Mouse (Mus musculus) bone marrow, adult 2 months (tissue): ENCODE measurements around the gene Pdlim1. TPM values are rescaled to one million over a fixed set of nuclear protein-coding genes. Genes with fewer than 3 reads are reported as not detected.

Experiments used
- H3K27ac ChIP-seq: fragments of 200-500 bp; 2 replicates; pipeline ENCODE4 v1.5.1; 2012; ENCODE audit warnings: low read depth, mild to moderate bottlenecking, control low read depth, inconsistent platforms, low read length; ENCODE audit not compliant: control insufficient read depth, poor library complexity, insufficient read depth
- H3K4me1 ChIP-seq: fragments of 200-500 bp; 2 replicates; pipeline ENCODE4 v1.6.1; 2011; ENCODE audit warnings: low read length; ENCODE audit not compliant: control insufficient read depth, insufficient read depth
- H3K4me3 ChIP-seq: fragments of 200-500 bp; replicated peaks from 2 replicates; pipeline ENCODE3; 2011; ENCODE audit warnings: mild to moderate bottlenecking, low read depth, low read length, control low read depth; ENCODE audit not compliant: control insufficient read depth
- CTCF ChIP-seq: fragments of 200-500 bp; IDR thresholded peaks from 2 replicates; pipeline ENCODE4 v1.5.1; 2011; ENCODE audit warnings: low read length, control low read depth; ENCODE audit not compliant: control insufficient read depth, insufficient read depth
- POLR2A ChIP-seq: fragments of 200-500 bp; IDR thresholded peaks from 2 replicates; pipeline ENCODE4 v1.6.1; 2011; ENCODE audit warnings: low read depth, mild to moderate bottlenecking, control low read depth, low read length, borderline replicate concordance; ENCODE audit not compliant: control insufficient read depth
- WGBS: fragments of 180-500 bp; shearing (Covaris S2); methylation state at CpG from one replicate; pipeline ENCODE4 v1.1.7; 2018; 5-methylcytosine and 5-hydroxymethylcytosine counted together
- polyA plus RNA-seq: library from polyadenylated mRNA; stranded (reverse); fragments of >200 nt; gene quantifications from 2 replicates; pipeline ENCODE4 v1.2.4, GENCODE M21; 2011; ENCODE audit warnings: low replicate concordance; ENCODE audit not compliant: missing spikeins, insufficient read depth, insufficient read length

Pdlim1 gene
- polyA plus RNA-seq, 1 experiment, result 34.1 TPM

DNA sequence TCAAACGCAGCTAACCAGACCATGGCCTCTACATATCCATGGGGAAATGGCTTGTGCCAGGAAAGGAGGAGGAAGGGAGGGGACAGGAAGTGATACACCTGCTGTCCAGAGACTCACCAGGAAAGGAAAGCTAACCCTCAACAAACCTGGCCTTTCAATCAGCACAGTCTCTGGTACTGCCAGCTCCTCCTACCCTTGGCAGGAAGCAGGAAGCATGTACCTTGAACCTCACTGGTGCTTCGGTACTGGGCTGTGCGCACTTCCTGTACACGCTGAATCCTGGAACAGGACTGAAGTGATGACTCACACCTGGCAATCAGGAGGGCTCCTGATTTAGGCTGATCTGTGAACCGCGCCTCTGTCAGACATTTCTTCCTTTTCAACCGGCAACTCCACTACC is 35.9 kb upstream of the Pdlim1 start:
- TF ChIP-seq CTCF (no peak), POLR2A (no peak)
- no peak overlapping the region for H3K4me3 ChIP-seq
- no peaks in the 10 kb centered on the region for H3K4me1 ChIP-seq
- 77% methylated on average over 7 of the region's 7 CpGs for WGBS
- no peak overlapping the region for H3K27ac ChIP-seq

DNA sequence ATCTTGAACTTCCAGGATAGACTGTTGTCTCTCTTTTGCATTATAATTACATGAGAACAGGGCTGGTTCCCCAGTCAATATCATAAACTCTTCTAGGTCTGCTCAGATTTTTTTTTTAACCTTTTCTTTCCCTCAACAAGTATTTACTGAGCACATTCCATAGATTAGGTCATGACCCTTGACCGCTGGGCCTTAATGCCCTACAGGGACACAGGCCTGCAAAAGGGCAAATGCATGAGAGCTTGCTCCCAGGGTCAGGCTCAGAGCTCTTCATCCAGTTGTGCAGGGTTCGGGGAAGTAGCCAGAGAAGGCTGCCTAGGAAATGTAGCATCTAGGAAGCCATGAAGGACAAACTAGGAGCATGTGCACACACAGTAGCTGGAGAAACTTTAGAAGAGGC is 35.0 kb upstream of the Pdlim1 start:
- H3K27ac ChIP-seq, result no peak overlapping the region
- H3K4me3 ChIP-seq, result no peak overlapping the region
- H3K4me1 ChIP-seq, result no peaks in the 10 kb centered on the region
- WGBS, result 90% methylated on average over 2 of the region's 2 CpGs
- TF ChIP-seq POLR2A (no peak), CTCF (no peak)

DNA sequence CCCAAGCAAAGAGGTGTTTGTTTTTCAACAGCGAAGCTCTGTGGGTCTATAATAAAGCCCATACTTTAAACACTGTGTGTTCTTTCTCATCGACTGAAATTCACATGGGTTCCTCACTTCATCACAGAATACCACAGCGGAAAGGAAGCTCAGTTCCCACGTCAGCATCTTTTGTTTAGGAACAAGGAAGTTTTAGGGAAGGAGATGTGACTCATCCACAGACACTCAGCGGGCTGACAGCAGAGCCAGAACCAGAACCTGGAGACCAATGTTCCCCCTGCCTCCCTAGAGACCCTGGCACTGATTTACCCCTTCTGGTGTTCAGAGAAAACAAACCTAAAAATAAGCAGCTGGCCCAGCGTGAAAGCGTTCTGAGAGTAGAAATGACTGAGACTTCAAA is 33.8 kb upstream of the Pdlim1 start:
- H3K4me3 ChIP-seq, result no peak overlapping the region
- 85% methylated on average over 7 of the region's 7 CpGs for WGBS
- no peak overlapping the region for H3K27ac ChIP-seq
- H3K4me1 ChIP-seq, result no peaks in the 10 kb centered on the region; the same call in 1 of the 2 replicates
- TF ChIP-seq CTCF, result no peak
- TF ChIP-seq POLR2A, result no peak

DNA sequence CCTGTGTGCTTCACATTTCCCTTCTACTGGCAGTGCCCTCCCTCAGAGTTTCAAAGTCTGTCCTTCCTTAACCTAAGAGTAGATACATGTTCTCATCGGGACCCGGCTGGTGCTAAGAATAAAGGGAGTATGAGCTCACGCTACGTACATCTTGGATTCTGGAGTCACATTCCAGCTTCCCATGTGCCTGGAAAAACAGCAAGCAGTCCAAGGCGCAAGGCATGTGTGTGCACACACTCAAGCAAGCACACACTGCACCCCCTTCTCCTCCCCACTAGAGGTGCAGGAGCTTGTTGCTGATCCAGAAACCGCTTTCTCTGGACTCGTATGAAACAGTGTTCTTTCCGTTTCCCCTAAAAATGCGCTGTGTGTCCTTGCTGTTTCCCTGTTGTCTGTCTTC is 31.3 kb upstream of the Pdlim1 start:
- Histone ChIP-seq H3K4me3 (no peak overlapping the region), H3K27ac (no peak overlapping the region), H3K4me1 (no peaks in the 10 kb centered on the region; the same call in 1 of the 2 replicates)
- TF ChIP-seq CTCF (no peak), POLR2A (no peak)
- WGBS, result 94% methylated on average over 9 of the region's 9 CpGs

DNA sequence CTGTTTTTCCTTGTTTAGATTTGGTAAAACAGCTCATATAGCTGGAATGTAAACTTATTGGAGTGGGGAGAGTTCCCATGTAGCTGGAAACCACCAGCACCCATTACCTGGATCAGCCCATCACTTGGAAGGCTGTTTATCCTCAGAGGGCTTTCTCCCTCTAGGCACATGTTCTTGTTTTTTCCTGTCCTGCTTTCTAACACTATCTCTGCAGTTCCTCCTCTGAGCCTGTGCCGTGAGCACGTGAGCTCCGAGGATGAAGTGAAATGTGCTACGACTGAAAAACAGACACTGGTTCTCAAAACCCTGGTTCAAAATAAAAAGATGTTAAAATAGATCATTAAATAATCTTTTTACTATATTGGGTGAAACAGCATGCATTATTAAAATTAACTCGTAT is 30.8 kb upstream of the Pdlim1 start:
- 83% methylated on average over 5 of the region's 5 CpGs for WGBS
- Histone ChIP-seq H3K27ac (no peak overlapping the region), H3K4me3 (no peak overlapping the region), H3K4me1 (no peaks in the 10 kb centered on the region; the same call in 1 of the 2 replicates)
- TF ChIP-seq CTCF, result no peak
- TF ChIP-seq POLR2A, result no peak

DNA sequence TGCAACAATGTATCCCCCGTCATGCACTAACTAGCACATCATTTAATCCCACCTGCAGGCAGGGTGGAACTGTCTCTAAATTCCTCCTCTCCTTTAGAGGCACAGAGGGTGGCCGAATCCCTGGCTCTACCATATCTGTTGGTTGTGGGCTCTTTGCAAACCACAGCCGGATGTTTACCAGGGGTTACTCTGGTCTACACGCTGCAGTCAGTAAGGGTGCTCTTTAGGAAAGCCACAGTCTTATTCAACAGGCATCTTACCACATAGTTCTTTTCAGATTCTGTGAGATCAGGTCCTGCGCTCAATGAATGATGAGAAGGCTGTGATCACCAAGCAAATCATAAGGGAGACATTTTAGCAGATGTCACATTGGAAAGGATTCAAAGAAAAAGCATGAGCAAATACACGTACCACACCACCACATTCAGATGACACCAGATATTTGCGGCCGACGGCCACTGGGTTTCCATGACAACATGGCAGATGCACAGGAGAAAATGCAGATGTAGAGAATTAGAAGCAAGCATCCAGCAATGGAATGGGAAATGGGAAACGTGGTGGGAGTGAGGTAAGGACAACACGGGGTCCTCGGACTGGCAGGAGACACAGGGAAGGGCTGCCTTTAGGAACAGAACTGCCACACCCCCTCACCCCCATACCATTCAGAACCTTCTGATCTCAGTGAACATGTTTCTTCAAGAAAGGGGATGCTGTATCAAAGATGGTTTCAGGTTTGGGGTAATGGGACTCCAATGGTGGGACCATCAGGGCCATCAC is 28.5 kb upstream of the Pdlim1 start:
- TF ChIP-seq POLR2A (no peak), CTCF (no peak)
- no peaks in the 10 kb centered on the region; the same call in 1 of the 2 replicates for H3K4me1 ChIP-seq
- no peak overlapping the region for H3K27ac ChIP-seq
- H3K4me3 ChIP-seq, result no peak overlapping the region
- WGBS, result 69% methylated on average over 12 of the region's 12 CpGs

DNA sequence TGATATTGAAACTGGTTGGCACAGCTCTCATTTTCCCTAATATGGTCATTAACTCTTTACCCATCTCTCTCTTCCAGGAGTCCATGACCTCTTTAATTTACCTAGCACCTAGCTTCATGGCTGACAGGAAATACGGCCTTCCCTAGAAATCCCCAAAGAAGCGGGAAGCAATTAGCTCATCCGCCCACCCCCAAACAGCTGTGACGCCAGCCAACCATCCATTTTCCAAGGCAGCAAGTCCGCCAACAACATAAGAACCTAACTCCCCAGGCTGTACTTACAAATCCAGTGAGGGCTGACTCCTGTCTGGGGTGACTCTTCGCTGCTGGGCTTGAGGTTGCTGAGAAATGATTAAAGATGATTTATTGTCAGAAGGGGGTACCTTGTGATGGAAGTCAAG is 27.5 kb upstream of the Pdlim1 start:
- TF ChIP-seq POLR2A, result no peak
- 90% methylated on average over 6 of the region's 6 CpGs for WGBS
- Histone ChIP-seq H3K27ac (no peak overlapping the region), H3K4me1 (no peaks in the 10 kb centered on the region; the same call in 1 of the 2 replicates), H3K4me3 (no peak overlapping the region)

DNA sequence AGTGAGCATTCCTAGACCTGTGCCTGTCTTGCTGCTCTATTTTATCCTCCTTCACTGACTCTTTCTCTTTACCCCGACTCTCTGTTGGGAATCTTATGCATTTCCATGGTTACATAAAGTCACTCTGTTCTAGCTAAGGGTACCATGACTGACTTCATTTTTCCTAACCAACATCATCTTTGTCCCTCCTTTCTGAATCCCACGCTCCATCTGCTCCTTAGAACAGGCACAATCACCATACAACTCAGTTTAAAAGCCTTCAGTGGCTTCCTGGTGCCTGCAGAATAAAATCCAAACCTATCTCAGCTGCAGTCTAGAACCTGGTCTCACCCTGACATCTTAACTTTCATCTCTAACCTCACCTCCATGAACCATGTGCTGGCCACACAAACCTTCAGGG is 26.9 kb upstream of the Pdlim1 start:
- H3K4me3 ChIP-seq, result no peak overlapping the region
- no peaks in the 10 kb centered on the region; the same call in 1 of the 2 replicates for H3K4me1 ChIP-seq
- no peak for TF ChIP-seq CTCF
- H3K27ac ChIP-seq, result no peak overlapping the region
- 87% methylated on average over 2 of the region's 2 CpGs for WGBS

DNA sequence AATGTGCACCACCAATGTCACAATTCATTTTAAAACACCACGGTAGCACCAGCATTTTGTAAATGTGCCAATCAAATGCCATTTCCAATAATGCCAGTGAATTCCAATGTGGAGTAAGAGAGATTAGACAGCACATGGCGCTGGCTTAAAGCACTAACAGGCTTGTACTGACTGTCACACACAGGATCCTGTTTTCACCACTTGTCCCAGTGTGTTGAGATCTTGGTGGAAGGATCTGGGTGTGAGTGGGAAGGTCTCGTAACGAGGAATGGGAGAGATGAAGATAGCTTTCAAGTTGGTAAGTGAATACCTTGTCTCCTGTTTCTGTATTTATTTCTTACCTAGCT is 26.1 kb upstream of the Pdlim1 start:
- H3K27ac ChIP-seq, result no peak overlapping the region
- no peaks in the 10 kb centered on the region; the same call in 1 of the 2 replicates for H3K4me1 ChIP-seq
- no peak for TF ChIP-seq POLR2A
- TF ChIP-seq CTCF, result no peak
- no peak overlapping the region for H3K4me3 ChIP-seq
- WGBS, result 69% methylated on average over 4 of the region's 4 CpGs
